ENCODE assay signal across 8 mouse cellular contexts in genomic region chr1:190927751-190928369, GRCm38 (mm10). TPM values are rescaled to one million over a fixed set of nuclear protein-coding genes. Genes with fewer than 3 reads are reported as not detected.
DNase-seq lines count a peak whose midpoint lies in the region; ATAC-seq and TF ChIP-seq lines count a peak whose summit lies in the region.

No protein-coding gene starts in this region.

- H3K27ac ChIP-seq in ES-E14 (ENCODE audit: insufficient read depth, low read depth, low read length, poor library complexity, severe bottlenecking) = no peak overlapping the region
- peak overlapping the region; percentile 99 for H3K27ac ChIP-seq in forebrain, embryonic 12.5 days
- peak overlapping the region; percentile 98 for H3K27ac ChIP-seq in limb, embryonic 12.5 days
- H3K27ac ChIP-seq in midbrain, embryonic 16.5 days (ENCODE audit: low read length) = peak overlapping the region; percentile 99

- 26% methylated on average over 16 of the region's 16 CpGs for WGBS in forebrain, embryonic 12.5 days
- 23% methylated on average over 16 of the region's 16 CpGs for WGBS in limb, embryonic 12.5 days
- 21% methylated on average over 16 of the region's 16 CpGs for WGBS in midbrain, embryonic 16.5 days

- peaks cover 2 to 6% of the 10 kb centered on the region in 2 experiments; a peak in 3 of 4 replicates for H3K4me1 ChIP-seq in ES-E14 (ENCODE audit: control insufficient read depth in 2 of 2, insufficient read depth in 2 of 2, low read length in 2 of 2, poor library complexity in 1 of 2)
- H3K4me1 ChIP-seq in forebrain, embryonic 12.5 days = peaks cover 18% of the 10 kb centered on the region
- peaks cover 14% of the 10 kb centered on the region for H3K4me1 ChIP-seq in limb, embryonic 12.5 days (replicated peaks)
- H3K4me1 ChIP-seq in midbrain, embryonic 16.5 days (ENCODE audit: control insufficient read depth, insufficient read depth, low read length) = peaks cover 13% of the 10 kb centered on the region

- peak overlapping the region; percentile 78 for H3K4me2 ChIP-seq in forebrain, embryonic 12.5 days
- H3K4me2 ChIP-seq in limb, embryonic 12.5 days = peak overlapping the region; percentile 76
- H3K4me2 ChIP-seq in midbrain, embryonic 16.5 days (ENCODE audit: low read length) = peak overlapping the region; percentile 54

- DNase-seq in embryo, embryonic 10 days (ENCODE audit: low spot score) = peak; percentile 36
- no peak for DNase-seq in embryo, embryonic 9.5 days (ENCODE audit: extremely low spot score)
- DNase-seq in ES-E14 (ENCODE audit: low read depth, low spot score) = no peak
- DNase-seq in right cerebral cortex, postnatal 10 days (ENCODE audit: low spot score in 2 of 2) = no peak
- DNase-seq in spleen, adult 12 weeks (ENCODE audit: low spot score) = no peak

- H3K9me3 ChIP-seq in ES-E14 (ENCODE audit: control insufficient read depth, insufficient read depth, low read depth, low read length) = no peaks in the 10 kb centered on the region
- H3K9me3 ChIP-seq in forebrain, embryonic 12.5 days = no peaks in the 10 kb centered on the region
- no peaks in the 10 kb centered on the region for H3K9me3 ChIP-seq in limb, embryonic 12.5 days
- no peaks in the 10 kb centered on the region for H3K9me3 ChIP-seq in midbrain, embryonic 16.5 days (replicated peaks; ENCODE audit: control insufficient read depth, low read length, poor library complexity, severe bottlenecking)

- in situ Hi-C loops in ES-E14 (cut with MboI; ENCODE audit: low sequenced_read_pairs in 2 of 2, unreplicated experiment in 2 of 2) = no loop called here

- peak overlapping the region; percentile 66; the same call in 1 of the 2 replicates for H3K9ac ChIP-seq in ES-E14 (ENCODE audit: insufficient read depth, low read depth, low read length, poor library complexity, severe bottlenecking)
- peak overlapping the region; percentile 87 for H3K9ac ChIP-seq in forebrain, embryonic 12.5 days
- H3K9ac ChIP-seq in limb, embryonic 12.5 days (replicated peaks) = peak overlapping the region; percentile 93
- H3K9ac ChIP-seq in midbrain, embryonic 16.5 days (ENCODE audit: low read depth, low read length) = peak overlapping the region; percentile 96

- H3K27me3 ChIP-seq in forebrain, embryonic 12.5 days = no peaks in the 10 kb centered on the region
- no peaks in the 10 kb centered on the region for H3K27me3 ChIP-seq in limb, embryonic 12.5 days
- no peaks in the 10 kb centered on the region for H3K27me3 ChIP-seq in midbrain, embryonic 16.5 days (ENCODE audit: control insufficient read depth, insufficient read depth, low read depth, low read length)

- H3K4me3 ChIP-seq in ES-E14 (ENCODE audit: insufficient read depth in 1 of 2, low read depth in 1 of 2, low read length in 2 of 2, poor library complexity in 1 of 2, severe bottlenecking in 1 of 2) = peak overlapping the region; percentile 88 to 92
- H3K4me3 ChIP-seq in forebrain, embryonic 12.5 days (replicated peaks) = peak overlapping the region; percentile 75
- H3K4me3 ChIP-seq in limb, embryonic 12.5 days (replicated peaks) = peak overlapping the region; percentile 72
- peak overlapping the region; percentile 81 for H3K4me3 ChIP-seq in midbrain, embryonic 16.5 days (ENCODE audit: low read depth, low read length)

- no peaks in the 10 kb centered on the region for H3K36me3 ChIP-seq in ES-E14 (ENCODE audit: control insufficient read depth, insufficient read depth, low read length, poor library complexity, severe bottlenecking)
- 0 out of 2 replicates have a peak, but pooled peaks cover 2% of the 10 kb centered on the region for H3K36me3 ChIP-seq in forebrain, embryonic 12.5 days (replicated peaks)
- peaks cover 3% of the 10 kb centered on the region for H3K36me3 ChIP-seq in limb, embryonic 12.5 days
- H3K36me3 ChIP-seq in midbrain, embryonic 16.5 days (ENCODE audit: control insufficient read depth, insufficient read depth, low read length) = peaks cover under 1% of the 10 kb centered on the region; the same call in 1 of the 2 replicates

- peak; percentile 44 for ATAC-seq in forebrain, embryonic 12.5 days (ENCODE audit: low FRiP score)
- no peak for ATAC-seq in limb, embryonic 12.5 days (ENCODE audit: insufficient number of reproducible peaks, insufficient read depth, low FRiP score, low TSS enrichment, low read depth)
- ATAC-seq in midbrain, embryonic 16.5 days = peak; percentile 49

TF ChIP-seq in ES-E14, 5 proteins besides CTCF, POLR2A, EP300 and RAD21:
- TF ChIP-seq MAFK (IDR thresholded peaks at IDR 0.05; ENCODE audit: insufficient read depth, low read depth, low read length) (no peak), CHD2 (IDR thresholded peaks at IDR 0.05; ENCODE audit: low read depth, low read length) (no peak), ZC3H11A (IDR thresholded peaks at IDR 0.05; ENCODE audit: borderline replicate concordance, low read depth, low read length) (no peak), ZNF384 (IDR thresholded peaks at IDR 0.05; ENCODE audit: low read depth, low read length) (no peak), HCFC1 (IDR thresholded peaks at IDR 0.05; ENCODE audit: borderline replicate concordance, insufficient read depth, low read length) (no peak)

RNA-seq across cellular contexts. Expression of gene Angel2, which starts 2.9 kb away (rescaled TPM):
- total RNA-seq in ES-E14 (2012; rRNA removed) = 21.6 and 21.9 TPM in 2 replicates
- 63.7 and 65.3 TPM in 2 replicates for polyA plus RNA-seq in forebrain, embryonic 12.5 days (2016; fragmentation: Nextera tagmentation; extraction: Ambion mirVana)
- polyA plus RNA-seq in limb, embryonic 12.5 days (2016; fragmentation: Nextera tagmentation; extraction: Ambion mirVana) = 60.6 and 61.7 TPM in 2 replicates
- polyA plus RNA-seq in midbrain, embryonic 16.5 days (2015; fragmentation: Nextera tagmentation; extraction: Ambion mirVana) = 49.0 and 50.4 TPM in 2 replicates

RNA-seq across cellular contexts. Expression of gene Rps6kc1, which starts 16.3 kb away (rescaled TPM):
- total RNA-seq in ES-E14 (2012; rRNA removed) = 19.3 and 24.6 TPM in 2 replicates
- 22.5 and 25.5 TPM in 2 replicates for polyA plus RNA-seq in forebrain, embryonic 12.5 days (2016; fragmentation: Nextera tagmentation; extraction: Ambion mirVana)
- 17.8 and 20.6 TPM in 2 replicates for polyA plus RNA-seq in limb, embryonic 12.5 days (2016; fragmentation: Nextera tagmentation; extraction: Ambion mirVana)
- polyA plus RNA-seq in midbrain, embryonic 16.5 days (2015; fragmentation: Nextera tagmentation; extraction: Ambion mirVana) = 32.7 and 34.8 TPM in 2 replicates

RNA-seq across cellular contexts. Expression of gene Vash2, which starts 51.2 kb away (rescaled TPM):
- total RNA-seq in ES-E14 (2012; rRNA removed) = 2.2 and 2.6 TPM in 2 replicates
- polyA plus RNA-seq in forebrain, embryonic 12.5 days (2016; fragmentation: Nextera tagmentation; extraction: Ambion mirVana) = 65.0 and 65.5 TPM in 2 replicates
- 81.8 and 82.0 TPM in 2 replicates for polyA plus RNA-seq in limb, embryonic 12.5 days (2016; fragmentation: Nextera tagmentation; extraction: Ambion mirVana)
- 83.8 and 86.5 TPM in 2 replicates for polyA plus RNA-seq in midbrain, embryonic 16.5 days (2015; fragmentation: Nextera tagmentation; extraction: Ambion mirVana)
